Mouse (Mus musculus): Measurements from ENCODE around the gene Vps29. TPM values are rescaled to one million over a fixed set of nuclear protein-coding genes. Genes with fewer than 3 reads are reported as not detected.
A peak's percentile ranks its signal among the peaks of the same experiment; 100 is the strongest.
"Not testable (repeated sequence)": the region's sequence is repeated elsewhere in the genome, so short reads cannot be mapped to it uniquely, and the experiment has no call there.

The Vps29 gene
- polyA plus RNA-seq, 1 experiment from 2014 or later = 338 TPM

GRCm38 (mm10) chr5:122312346-122312745, 41.8 kb upstream of the Vps29 start:
- Histone ChIP-seq H3K4me3 (ENCODE audit: low read depth, low read length) (no peak overlapping the region), H3K4me2 (replicated peaks; ENCODE audit: low read depth) (no peak overlapping the region), H3K27me3 (replicated peaks; ENCODE audit: control insufficient read depth, insufficient read depth, low read length) (no peaks in the 10 kb centered on the region), H3K9me3 (ENCODE audit: control insufficient read depth) (no peaks in the 10 kb centered on the region), H3K36me3 (ENCODE audit: control insufficient read depth, insufficient read depth) (peaks cover 81% of the 10 kb centered on the region), H3K4me1 (replicated peaks; ENCODE audit: control insufficient read depth, insufficient read depth, low read length) (no peaks in the 10 kb centered on the region), H3K9ac (ENCODE audit: low read depth, low read length) (no peak overlapping the region), H3K27ac (ENCODE audit: low read depth, low read length) (no peak overlapping the region)
- TF ChIP-seq CTCF (IDR thresholded peaks at IDR 0.05; ENCODE audit: low read depth) = no peak
- no peak for ATAC-seq
- WGBS = 90% methylated on average over 4 of the region's 4 CpGs

- Histone ChIP-seq H3K4me2 (replicated peaks; ENCODE audit: low read depth) (no peak overlapping the region), H3K36me3 (ENCODE audit: control insufficient read depth, insufficient read depth) (peaks cover 81% of the 10 kb centered on the region), H3K27ac (ENCODE audit: low read depth, low read length) (no peak overlapping the region), H3K4me1 (replicated peaks; ENCODE audit: control insufficient read depth, insufficient read depth, low read length) (no peaks in the 10 kb centered on the region), H3K9me3 (ENCODE audit: control insufficient read depth) (no peaks in the 10 kb centered on the region), H3K27me3 (replicated peaks; ENCODE audit: control insufficient read depth, insufficient read depth, low read length) (no peaks in the 10 kb centered on the region), H3K9ac (ENCODE audit: low read depth, low read length) (no peak overlapping the region), H3K4me3 (ENCODE audit: low read depth, low read length) (no peak overlapping the region)
- TF ChIP-seq CTCF (IDR thresholded peaks at IDR 0.05; ENCODE audit: low read depth) = no peak
- ATAC-seq = no peak
- whole genome bisulfite sequencing = 91% methylated on average over 17 of the region's 17 CpGs
Observed at GRCm38 (mm10) chr5:122312942-122313684, 41.1 kb upstream of the Vps29 start.

- Histone ChIP-seq H3K27ac (ENCODE audit: low read depth, low read length) (peak overlapping the region; percentile 57; the same call in 1 of the 2 replicates), H3K4me1 (replicated peaks; ENCODE audit: control insufficient read depth, insufficient read depth, low read length) (no peaks in the 10 kb centered on the region), H3K4me3 (ENCODE audit: low read depth, low read length) (no peak overlapping the region), H3K9ac (ENCODE audit: low read depth, low read length) (no peak overlapping the region), H3K4me2 (replicated peaks; ENCODE audit: low read depth) (no peak overlapping the region), H3K36me3 (ENCODE audit: control insufficient read depth, insufficient read depth) (peaks cover 73% of the 10 kb centered on the region), H3K9me3 (ENCODE audit: control insufficient read depth) (no peaks in the 10 kb centered on the region), H3K27me3 (replicated peaks; ENCODE audit: control insufficient read depth, insufficient read depth, low read length) (no peaks in the 10 kb centered on the region)
- WGBS = 59% methylated on average over 20 of the region's 20 CpGs
- peak; percentile 45 for ATAC-seq
- 0 out of 2 replicates have a peak, but pooled peaks have one; percentile 24 for TF ChIP-seq CTCF (IDR thresholded peaks at IDR 0.05; ENCODE audit: low read depth)
Observed at GRCm38 (mm10) chr5:122314966-122315667, 39.1 kb upstream of the Vps29 start.

GRCm38 (mm10) chr5:122317329-122318045, 36.7 kb upstream of the Vps29 start:
- TF ChIP-seq CTCF (IDR thresholded peaks at IDR 0.05; ENCODE audit: low read depth) = no peak
- Histone ChIP-seq H3K9me3 (ENCODE audit: control insufficient read depth) (no peaks in the 10 kb centered on the region), H3K4me1 (replicated peaks; ENCODE audit: control insufficient read depth, insufficient read depth, low read length) (no peaks in the 10 kb centered on the region), H3K27ac (ENCODE audit: low read depth, low read length) (no peak overlapping the region), H3K27me3 (replicated peaks; ENCODE audit: control insufficient read depth, insufficient read depth, low read length) (no peaks in the 10 kb centered on the region), H3K9ac (ENCODE audit: low read depth, low read length) (no peak overlapping the region), H3K36me3 (ENCODE audit: control insufficient read depth, insufficient read depth) (peaks cover 69% of the 10 kb centered on the region), H3K4me3 (ENCODE audit: low read depth, low read length) (no peak overlapping the region), H3K4me2 (replicated peaks; ENCODE audit: low read depth) (no peak overlapping the region)
- WGBS = 73% methylated on average over 11 of the region's 11 CpGs
- no peak for ATAC-seq

GRCm38 (mm10) chr5:122318100-122318499, 36.1 kb upstream of the Vps29 start:
- H3K36me3 ChIP-seq (ENCODE audit: control insufficient read depth, insufficient read depth) = peaks cover 63% of the 10 kb centered on the region
- ATAC-seq = no peak
- TF ChIP-seq CTCF (IDR thresholded peaks at IDR 0.05; ENCODE audit: low read depth) = peak; percentile 74
- H3K27ac ChIP-seq (ENCODE audit: low read depth, low read length) = no peak overlapping the region
- H3K4me3 ChIP-seq (ENCODE audit: low read depth, low read length) = no peak overlapping the region
- WGBS = 60% methylated on average over 3 of the region's 3 CpGs
- H3K9ac ChIP-seq (ENCODE audit: low read depth, low read length) = no peak overlapping the region
- no peaks in the 10 kb centered on the region for H3K9me3 ChIP-seq (ENCODE audit: control insufficient read depth)
- no peaks in the 10 kb centered on the region for H3K27me3 ChIP-seq (replicated peaks; ENCODE audit: control insufficient read depth, insufficient read depth, low read length)
- no peak overlapping the region for H3K4me2 ChIP-seq (replicated peaks; ENCODE audit: low read depth)
- H3K4me1 ChIP-seq (replicated peaks; ENCODE audit: control insufficient read depth, insufficient read depth, low read length) = no peaks in the 10 kb centered on the region

- not testable (repeated sequence) for H3K27me3 ChIP-seq (replicated peaks; ENCODE audit: control insufficient read depth, insufficient read depth, low read length); H3K4me2 ChIP-seq (replicated peaks; ENCODE audit: low read depth); H3K9me3 ChIP-seq (ENCODE audit: control insufficient read depth); H3K4me1 ChIP-seq (replicated peaks; ENCODE audit: control insufficient read depth, insufficient read depth, low read length); ATAC-seq; H3K27ac ChIP-seq (ENCODE audit: low read depth, low read length); H3K9ac ChIP-seq (ENCODE audit: low read depth, low read length); H3K4me3 ChIP-seq (ENCODE audit: low read depth, low read length)
- WGBS = 86% methylated on average over 3 of the region's 3 CpGs
- H3K36me3 ChIP-seq (ENCODE audit: control insufficient read depth, insufficient read depth) = peaks cover 60% of the 10 kb centered on the region
Observed at GRCm38 (mm10) chr5:122318976-122319375, 35.2 kb upstream of the Vps29 start.

All from intestine, postnatal 0 days (tissue).